Comparison of ENCODE assay signal across 17 mouse cellular contexts in genomic region chr1:167253579-167253978, GRCm38 (mm10). TPM values are rescaled to one million over a fixed set of nuclear protein-coding genes. Genes with fewer than 3 reads are reported as not detected.
DNase-seq lines count a peak whose midpoint lies in the region; ATAC-seq lines count a peak whose summit lies in the region.
"Had no signal": no experiment of that assay in that cellular context is flagged by ENCODE, and none has a peak within 500 bp of the region (broad histone marks: within the 10 kb centered on the region; RNA-seq: fewer than 3 reads in every experiment).

No protein-coding gene starts in this region.

- DNase-seq in ovary, adult 18-20 months (ENCODE audit: low spot score): no peak
- no peak for DNase-seq in lung, postnatal 10 days
- DNase-seq: adrenal gland, adult 2 months; adrenal gland, adult 8-10 months; adrenal gland, postnatal 10 days; adrenal gland, postnatal 14 days; adrenal gland, postnatal 25 days; adrenal gland, postnatal 36 days; B cell, adult 2 months; cerebellum, adult 11 months; cerebellum, adult 11-12 months; cerebellum, adult 18-20 months had no signal

- peak; percentile 59 for ATAC-seq in megakaryocyte progenitor cell, adult 5-6 weeks (replicated peaks; ENCODE audit: poor library complexity)
- ATAC-seq in megakaryocyte-erythroid progenitor cell, adult 5-6 weeks (replicated peaks; ENCODE audit: low FRiP score, low TSS enrichment, poor library complexity, severe bottlenecking): peak; percentile 74
- ATAC-seq: activated CD4-positive, CD25-positive, alpha-beta regulatory T cell, adult 4 months; CD4-positive, CD25-positive, alpha-beta regulatory T cell, adult 4 months; Patski had no signal

RNA-seq across cellular contexts. Expression of gene Uck2, which starts 31.5 kb away (rescaled TPM):
- 228 and 234 TPM in 2 replicates for total RNA-seq in megakaryocyte progenitor cell, adult 5-6 weeks (2015)
- 234 and 288 TPM in 2 replicates for total RNA-seq in megakaryocyte progenitor cell, adult 5-6 weeks (2017)
- total RNA-seq in megakaryocyte-erythroid progenitor cell, adult 5-6 weeks (2014; fragmentation: Nextera tagmentation): 187 and 249 TPM in 2 replicates
- total RNA-seq in megakaryocyte-erythroid progenitor cell, adult 5-6 weeks (2017): 228 and 238 TPM in 2 replicates

RNA-seq across cellular contexts. Expression of gene Tmco1, which starts 54.6 kb away (rescaled TPM):
- 168 and 183 TPM in 2 replicates for total RNA-seq in megakaryocyte progenitor cell, adult 5-6 weeks (2015)
- total RNA-seq in megakaryocyte progenitor cell, adult 5-6 weeks (2017): 176 and 178 TPM in 2 replicates
- total RNA-seq in megakaryocyte-erythroid progenitor cell, adult 5-6 weeks (2014; fragmentation: Nextera tagmentation): 89.8 and 97.2 TPM in 2 replicates
- total RNA-seq in megakaryocyte-erythroid progenitor cell, adult 5-6 weeks (2017): 150 and 178 TPM in 2 replicates
